Mouse (Mus musculus) stomach, embryonic 15.5 days (tissue): ENCODE data around the gene Gm43518. TPM values are rescaled to one million over a fixed set of nuclear protein-coding genes. Genes with fewer than 3 reads are reported as not detected.
A peak's percentile ranks its signal among the peaks of the same experiment; 100 is the strongest.

ENCODE experiments used
- ATAC-seq: fragments of 200-750 bp; cut with Nextera tagmentation; 2 replicates; pipeline ENCODE4 v1.8.0; 2017; ENCODE audit warnings: low read depth, moderate number of reproducible peaks, moderate TSS enrichment; ENCODE audit not compliant: insufficient read depth, low FRiP score
- H3K27ac ChIP-seq: fragments of 300-500 bp; sonication (generic); 2 replicates; pipeline ENCODE4 v1.5.1; 2015; ENCODE audit warnings: mild to moderate bottlenecking, inconsistent platforms
- H3K27me3 ChIP-seq: fragments of 300-500 bp; sonication (generic); replicated peaks from 2 replicates; pipeline ENCODE4 v1.6.1; 2015; ENCODE audit warnings: inconsistent platforms
- H3K36me3 ChIP-seq: fragments of 300-500 bp; sonication (generic); 2 replicates; pipeline ENCODE4 v1.6.1; 2015; ENCODE audit warnings: inconsistent platforms
- H3K4me1 ChIP-seq: fragments of 300-500 bp; sonication (generic); 2 replicates; pipeline ENCODE4 v1.6.1; 2015; ENCODE audit warnings: inconsistent platforms
- H3K4me2 ChIP-seq: fragments of 300-500 bp; sonication (generic); 2 replicates; pipeline ENCODE4 v1.6.1; 2015; ENCODE audit warnings: mild to moderate bottlenecking, inconsistent platforms
- H3K4me3 ChIP-seq: fragments of 300-500 bp; sonication (generic); replicated peaks from 2 replicates; pipeline ENCODE4 v1.5.1; 2015; ENCODE audit warnings: inconsistent platforms
- H3K9ac ChIP-seq: fragments of 300-500 bp; sonication (generic); 2 replicates; pipeline ENCODE4 v1.6.1; 2015; ENCODE audit warnings: inconsistent platforms
- H3K9me3 ChIP-seq: fragments of 300-500 bp; sonication (generic); 2 replicates; pipeline ENCODE4 v1.6.1; 2016; ENCODE audit warnings: inconsistent platforms
- WGBS: fragments of 180-500 bp; shearing (Covaris S2); methylation state at CpG from one replicate; pipeline ENCODE4 v1.1.7; 2015; 5-methylcytosine and 5-hydroxymethylcytosine counted together
- polyA plus RNA-seq: library from polyadenylated mRNA; unstranded; fragments of >200 nt; fragmentation: Nextera tagmentation; extraction: Ambion mirVana; gene quantifications from 2 replicates; pipeline ENCODE4 v1.2.1, GENCODE M21; 2015

The Gm43518 gene
- polyA plus RNA-seq, 1 experiment from 2014 or later = 2.4 TPM

- ATAC-seq = no peak
- no peak overlapping the region for H3K4me3 ChIP-seq
- 40% methylated on average over 18 of the region's 18 CpGs for WGBS
Measured at GRCm38 (mm10) chr5:123933957-123934591, 6.9 kb downstream of the Gm43518 start.

GRCm38 (mm10) chr5:123935931-123936330 lies 8.7 kb downstream of the Gm43518 start:
- 0 out of 2 replicates have a peak, but pooled peaks cover 3% of the 10 kb centered on the region for H3K4me1 ChIP-seq
- H3K36me3 ChIP-seq = no peaks in the 10 kb centered on the region
- no peak overlapping the region for H3K4me2 ChIP-seq
- no peak overlapping the region for H3K4me3 ChIP-seq
- H3K9ac ChIP-seq = no peak overlapping the region
- H3K27me3 ChIP-seq = no peaks in the 10 kb centered on the region
- no peaks in the 10 kb centered on the region for H3K9me3 ChIP-seq
- WGBS = 86% methylated on average over 5 of the region's 5 CpGs
- no peak for ATAC-seq
- no peak overlapping the region for H3K27ac ChIP-seq

More at GRCm38 (mm10) chr5:123933957-123934591, 6.9 kb downstream of the Gm43518 start:
- H3K9ac ChIP-seq = no peak overlapping the region
- H3K27me3 ChIP-seq = no peaks in the 10 kb centered on the region
- no peaks in the 10 kb centered on the region for H3K36me3 ChIP-seq
- 0 out of 2 replicates have a peak, but pooled peaks cover 3% of the 10 kb centered on the region for H3K4me1 ChIP-seq
- H3K9me3 ChIP-seq = no peaks in the 10 kb centered on the region
- 0 out of 2 replicates have a peak overlapping the region, but pooled peaks have one; percentile 10 for H3K4me2 ChIP-seq
- H3K27ac ChIP-seq = no peak overlapping the region

- no peak for ATAC-seq
- H3K9ac ChIP-seq = no peak overlapping the region
Measured at GRCm38 (mm10) chr5:123938479-123938878, 11.3 kb downstream of the Gm43518 start.

GRCm38 (mm10) chr5:123946546-123946945 lies 19.3 kb downstream of the Gm43518 start:
- Histone ChIP-seq H3K4me2 (no peak overlapping the region), H3K36me3 (no peaks in the 10 kb centered on the region), H3K4me3 (no peak overlapping the region), H3K9ac (no peak overlapping the region), H3K27me3 (no peaks in the 10 kb centered on the region), H3K4me1 (no peaks in the 10 kb centered on the region), H3K9me3 (no peaks in the 10 kb centered on the region), H3K27ac (no peak overlapping the region)
- 51% methylated on average over 4 of the region's 4 CpGs for WGBS
- no peak for ATAC-seq

More at GRCm38 (mm10) chr5:123938479-123938878, 11.3 kb downstream of the Gm43518 start:
- Histone ChIP-seq H3K36me3 (no peaks in the 10 kb centered on the region), H3K27ac (no peak overlapping the region), H3K9me3 (no peaks in the 10 kb centered on the region), H3K4me1 (no peaks in the 10 kb centered on the region), H3K4me3 (no peak overlapping the region), H3K4me2 (no peak overlapping the region), H3K27me3 (no peaks in the 10 kb centered on the region)
- WGBS = 84% methylated on average over 5 of the region's 5 CpGs

- H3K4me1 ChIP-seq = no peaks in the 10 kb centered on the region
- ATAC-seq = no peak
- 50% methylated on average over 7 of the region's 7 CpGs for WGBS
Measured at GRCm38 (mm10) chr5:123947041-123947761, 20.0 kb downstream of the Gm43518 start.

GRCm38 (mm10) chr5:123952365-123953045 lies 25.3 kb downstream of the Gm43518 start:
- H3K9me3 ChIP-seq = no peaks in the 10 kb centered on the region
- ATAC-seq = no peak

More at GRCm38 (mm10) chr5:123947041-123947761, 20.0 kb downstream of the Gm43518 start:
- no peak overlapping the region for H3K4me2 ChIP-seq
- no peaks in the 10 kb centered on the region for H3K9me3 ChIP-seq
- H3K4me3 ChIP-seq = no peak overlapping the region
- H3K27ac ChIP-seq = no peak overlapping the region
- no peaks in the 10 kb centered on the region for H3K27me3 ChIP-seq
- no peak overlapping the region for H3K9ac ChIP-seq
- H3K36me3 ChIP-seq = no peaks in the 10 kb centered on the region

GRCm38 (mm10) chr5:123957213-123957612 lies 30.0 kb downstream of the Gm43518 start:
- Histone ChIP-seq H3K9me3 (no peaks in the 10 kb centered on the region), H3K9ac (no peak overlapping the region), H3K4me3 (no peak overlapping the region), H3K4me1 (no peaks in the 10 kb centered on the region), H3K27me3 (no peaks in the 10 kb centered on the region), H3K4me2 (no peak overlapping the region), H3K36me3 (no peaks in the 10 kb centered on the region), H3K27ac (no peak overlapping the region)
- ATAC-seq = no peak
- 95% methylated on average over 8 of the region's 8 CpGs for WGBS

More at GRCm38 (mm10) chr5:123952365-123953045, 25.3 kb downstream of the Gm43518 start:
- H3K27ac ChIP-seq = no peak overlapping the region
- H3K27me3 ChIP-seq = no peaks in the 10 kb centered on the region
- no peaks in the 10 kb centered on the region for H3K4me1 ChIP-seq
- H3K9ac ChIP-seq = no peak overlapping the region
- H3K36me3 ChIP-seq = no peaks in the 10 kb centered on the region
- H3K4me2 ChIP-seq = no peak overlapping the region
- no peak overlapping the region for H3K4me3 ChIP-seq
- WGBS = 55% methylated on average over 5 of the region's 5 CpGs

- H3K4me1 ChIP-seq = no peaks in the 10 kb centered on the region
- WGBS = 73% methylated on average over 3 of the region's 3 CpGs
- no peak overlapping the region for H3K9ac ChIP-seq
- no peaks in the 10 kb centered on the region for H3K27me3 ChIP-seq
- no peak overlapping the region for H3K4me2 ChIP-seq
- no peak for ATAC-seq
- H3K27ac ChIP-seq = no peak overlapping the region
- H3K4me3 ChIP-seq = no peak overlapping the region
- H3K36me3 ChIP-seq = no peaks in the 10 kb centered on the region
- no peaks in the 10 kb centered on the region for H3K9me3 ChIP-seq
Measured at GRCm38 (mm10) chr5:123959018-123959417, 31.8 kb downstream of the Gm43518 start.

GRCm38 (mm10) chr5:123960129-123960528 lies 32.9 kb downstream of the Gm43518 start:
- 50% methylated on average over 8 of the region's 8 CpGs for WGBS
- Histone ChIP-seq H3K27me3 (no peaks in the 10 kb centered on the region), H3K36me3 (no peaks in the 10 kb centered on the region), H3K4me1 (no peaks in the 10 kb centered on the region), H3K4me3 (no peak overlapping the region), H3K9ac (no peak overlapping the region), H3K4me2 (no peak overlapping the region), H3K27ac (no peak overlapping the region), H3K9me3 (no peaks in the 10 kb centered on the region)
- ATAC-seq = no peak

GRCm38 (mm10) chr5:123961046-123961445 lies 33.8 kb downstream of the Gm43518 start:
- H3K9ac ChIP-seq = no peak overlapping the region
- H3K27ac ChIP-seq = no peak overlapping the region
- no peaks in the 10 kb centered on the region for H3K9me3 ChIP-seq
- no peaks in the 10 kb centered on the region for H3K4me1 ChIP-seq
- H3K27me3 ChIP-seq = no peaks in the 10 kb centered on the region
- H3K4me3 ChIP-seq = no peak overlapping the region
- no peak for ATAC-seq
- no peaks in the 10 kb centered on the region for H3K36me3 ChIP-seq
- H3K4me2 ChIP-seq = no peak overlapping the region
- 80% methylated on average over 12 of the region's 12 CpGs for WGBS

GRCm38 (mm10) chr5:123964208-123964607 lies 37.0 kb downstream of the Gm43518 start:
- Histone ChIP-seq H3K36me3 (no peaks in the 10 kb centered on the region), H3K9ac (no peak overlapping the region), H3K27me3 (no peaks in the 10 kb centered on the region), H3K4me2 (no peak overlapping the region), H3K27ac (no peak overlapping the region), H3K4me3 (no peak overlapping the region), H3K4me1 (no peaks in the 10 kb centered on the region), H3K9me3 (no peaks in the 10 kb centered on the region)
- 88% methylated on average over 4 of the region's 4 CpGs for WGBS
- ATAC-seq = no peak

- no peak overlapping the region for H3K27ac ChIP-seq
- ATAC-seq = no peak
- H3K36me3 ChIP-seq = no peaks in the 10 kb centered on the region
- H3K9me3 ChIP-seq = no peaks in the 10 kb centered on the region
- no peaks in the 10 kb centered on the region for H3K27me3 ChIP-seq
- H3K9ac ChIP-seq = no peak overlapping the region
- no peak overlapping the region for H3K4me3 ChIP-seq
- 63% methylated on average over 2 of the region's 2 CpGs for WGBS
- H3K4me1 ChIP-seq = no peaks in the 10 kb centered on the region
- no peak overlapping the region for H3K4me2 ChIP-seq
Measured at GRCm38 (mm10) chr5:123966759-123967158, 39.5 kb downstream of the Gm43518 start.
